Mouse (Mus musculus) E14TG2a.4 (cell line): ENCODE measurements around the gene Sh3glb1.

Source experiments
- CTCF ChIP-seq: conservative IDR thresholded peaks from 2 replicates; pipeline ENCODE4 v1.5.1; 2014; ENCODE audit warnings: low read length
- NANOG ChIP-seq: IDR thresholded peaks from 2 replicates; pipeline ENCODE4 v1.6.1; 2014; ENCODE audit warnings: borderline replicate concordance, low read length, mixed read lengths

DNA sequence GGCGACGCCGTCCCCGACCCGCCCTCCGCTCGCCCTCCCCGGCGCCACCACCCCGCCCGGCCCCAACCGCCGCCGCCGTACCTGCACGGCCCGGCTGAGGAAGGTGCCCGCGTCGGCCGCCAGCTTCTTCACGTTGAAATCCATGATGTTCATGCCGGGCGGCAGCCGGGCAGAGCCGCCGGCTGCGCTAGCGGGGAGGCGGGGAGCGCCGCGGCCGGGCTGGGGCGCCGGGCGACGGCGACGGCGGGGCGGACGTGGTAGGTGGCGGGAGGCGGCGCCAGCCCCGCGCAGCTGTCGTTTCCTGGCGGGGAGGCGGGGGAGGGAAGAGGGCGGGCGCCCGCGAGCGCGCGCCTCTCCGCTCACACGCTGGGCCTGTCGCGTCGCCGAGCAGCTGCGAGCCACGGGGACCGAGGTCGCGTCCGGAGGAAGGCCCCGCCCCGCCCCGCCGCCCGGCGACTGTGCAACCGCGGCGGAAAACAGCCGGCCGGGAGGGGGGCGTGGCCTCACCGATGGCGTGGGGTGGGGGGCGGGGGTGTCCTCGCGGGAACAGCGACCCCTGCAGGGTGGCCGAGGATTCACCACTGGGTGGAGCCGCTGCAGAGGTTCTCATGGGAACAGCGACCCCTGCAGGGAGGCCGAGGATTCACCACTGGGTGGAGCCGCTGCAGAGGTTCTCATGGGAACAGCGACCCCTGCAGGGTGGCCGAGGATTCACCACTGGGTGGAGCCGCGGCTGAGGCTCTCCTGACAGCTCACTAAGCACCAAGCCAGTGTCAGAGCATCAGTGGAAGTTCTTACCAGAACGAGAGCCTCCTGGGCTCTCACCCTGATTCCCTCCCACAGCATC lies at the start of gene Sh3glb1:
- TF ChIP-seq CTCF: peak; percentile 94
- no peak for TF ChIP-seq NANOG
